Mouse (Mus musculus): ENCODE measurements at regions not wholly inside any gene's neighbourhood (a gene's known extent, or its start where the extent isn't known, plus 50 kb on each side); places are given as distances from the start of the nearest gene placed in this dataset.

- TF ChIP-seq CTCF (IDR thresholded peaks at IDR 0.05; ENCODE audit: insufficient read depth, low read length) (no peak), POLR2A (IDR thresholded peaks at IDR 0.05; ENCODE audit: borderline replicate concordance, extremely low read depth, low read depth, low read length) (no peak)
Measured at GRCm38 (mm10) chr4:48782686-48783085, 119.4 kb downstream of the Cavin4 start.

Data from lung, adult 2 months (tissue).